Mouse (Mus musculus) lung, adult 2 months (tissue): ENCODE results near the gene Kifap3. TPM values are rescaled to one million over a fixed set of nuclear protein-coding genes. Genes with fewer than 3 reads are reported as not detected.

Experiments used
- DNase-seq: peaks from one replicate; pipeline ENCODE4 v3.0.0; 2022
- H3K4me1 ChIP-seq: fragments of 200-500 bp; 2 replicates; pipeline ENCODE4 v1.6.1; 2011; ENCODE audit warnings: low read length; ENCODE audit not compliant: control insufficient read depth, insufficient read depth
- H3K4me3 ChIP-seq: fragments of 200-500 bp; replicated peaks from 2 replicates; pipeline ENCODE3; 2011; ENCODE audit warnings: low read depth, mild to moderate bottlenecking, control low read depth, low read length; ENCODE audit errors: extremely low read depth
- CTCF ChIP-seq: fragments of 200-500 bp; IDR thresholded peaks from 2 replicates; pipeline ENCODE4 v1.5.1; 2011; ENCODE audit warnings: mild to moderate bottlenecking, low read length, control low read depth; ENCODE audit not compliant: insufficient read depth
- POLR2A ChIP-seq: fragments of 200-500 bp; IDR thresholded peaks from 2 replicates; pipeline ENCODE4 v1.6.1; 2011; ENCODE audit warnings: low read depth, mild to moderate bottlenecking, control low read depth, low read length, borderline replicate concordance; ENCODE audit errors: extremely low read depth
- WGBS: fragments of 180-500 bp; shearing (Covaris S2); methylation state at CpG from one replicate; pipeline ENCODE4 v1.1.7; 2018; 5-methylcytosine and 5-hydroxymethylcytosine counted together
- polyA plus RNA-seq: library from polyadenylated mRNA; depleted of rRNA; stranded (reverse); fragments of >200 nt; gene quantifications from 2 replicates; pipeline ENCODE4 v1.2.3, GENCODE M21; 2012; rRNA removed

The Kifap3 gene
- polyA plus RNA-seq, 1 experiment, result 7.0 TPM

GRCm38 (mm10) chr1:163958036-163958435, 178.7 kb downstream of the Kifap3 start:
- H3K4me3 ChIP-seq, result no peak overlapping the region
- H3K4me1 ChIP-seq, result no peaks in the 10 kb centered on the region
- TF ChIP-seq POLR2A, result no peak
- no peak for TF ChIP-seq CTCF
- WGBS, result 82% methylated on average over 3 of the region's 3 CpGs
- DNase-seq, result no peak

GRCm38 (mm10) chr1:163964008-163964689, 184.8 kb downstream of the Kifap3 start:
- 81% methylated on average over 10 of the region's 10 CpGs for WGBS
- Histone ChIP-seq H3K4me1 (no peaks in the 10 kb centered on the region), H3K4me3 (no peak overlapping the region)
- TF ChIP-seq POLR2A (no peak), CTCF (no peak)
- no peak for DNase-seq

Other genes with a start within 250 kb of the Kifap3 start
- gene Mettl11b, start 54.4 kb upstream of the Kifap3 start, polyA plus RNA-seq, result 0.18 TPM in 1 of 2 replicates, not detected in the other
- gene Scyl3, start 149.5 kb downstream of the Kifap3 start, polyA plus RNA-seq, result 6.3 and 7.1 TPM in 2 replicates
- 0.40 and 0.67 TPM in 2 replicates for gene BC055324, start 215.2 kb downstream of the Kifap3 start, polyA plus RNA-seq
- 0.28 and 0.92 TPM in 2 replicates for gene Mettl18, start 215.3 kb downstream of the Kifap3 start, polyA plus RNA-seq